Mouse (Mus musculus) liver, postnatal 0 days (tissue): ENCODE results near the gene Lin52.

Experiments used
- CTCF ChIP-seq: sonication (generic); IDR thresholded peaks from 2 replicates; pipeline ENCODE4 v1.5.1; 2016; ENCODE audit warnings: antibody characterized with exemption, low read depth
- EP300 ChIP-seq: IDR thresholded peaks from 2 replicates; pipeline ENCODE4 v1.6.1; 2016; ENCODE audit warnings: antibody characterized with exemption, low read depth, mild to moderate bottlenecking

GRCm38 (mm10) chr12:84581285-84581684, 130.1 kb downstream of the Lin52 start:
- peak; percentile 14; the same call in 1 of the 2 replicates for TF ChIP-seq CTCF
- no peak for TF ChIP-seq EP300
